Mouse (Mus musculus) embryonic fibroblast, embryonic 13.5 days (primary cell): ENCODE data around the gene Junb.

Source experiments
- CTCF ChIP-seq: IDR thresholded peaks from 2 replicates; pipeline ENCODE4 v1.5.1; 2011; ENCODE audit warnings: mild to moderate bottlenecking, control low read depth, low read length, moderate library complexity, borderline replicate concordance; ENCODE audit not compliant: insufficient read depth
- POLR2A ChIP-seq: IDR thresholded peaks from 2 replicates; pipeline ENCODE4 v1.6.1; 2011; ENCODE audit warnings: low read depth, mild to moderate bottlenecking, control low read depth, low read length, moderate library complexity

- no peak for TF ChIP-seq CTCF
- TF ChIP-seq POLR2A, result no peak
Observed at GRCm38 (mm10) chr8:85011242-85011641, 32.7 kb upstream of the Junb start.
